Mouse (Mus musculus): ENCODE data around the gene Ezr. TPM values are rescaled to one million over a fixed set of nuclear protein-coding genes. Genes with fewer than 3 reads are reported as not detected.

Ezr gene
- total RNA-seq (2021), result 10 to 100 TPM; 49.2 to 53.6 TPM
- long read RNA-seq, transcript Ezr-201 (13 exons, 3,164 nt), result major isoform, 49 of 68 reads
- long read RNA-seq, partial matches to known transcripts, result 15 of 68 reads
- long read RNA-seq, other reads (novel, unspliced or antisense), result 4 of 68 reads

GRCm38 (mm10) chr17:6782611-6783005 is at the start of gene Ezr:
Ezr (minus strand) TSS chr17:6782784.
- peak; percentile 40 to 72 for DNase-seq (ENCODE audit: low spot score in 2 of 2)

- no peak for DNase-seq (ENCODE audit: low spot score in 2 of 2)
Measured at GRCm38 (mm10) chr17:6830004-6830592, 47.5 kb upstream of the Ezr start.

GRCm38 (mm10) chr17:6828531-6829150 is 46.1 kb upstream of the Ezr start:
- DNase-seq (ENCODE audit: low spot score in 2 of 2), result no peak

- DNase-seq (ENCODE audit: low spot score in 2 of 2), result peak; percentile 87 to 92
Measured at GRCm38 (mm10) chr17:6827740-6828461, 45.3 kb upstream of the Ezr start.

GRCm38 (mm10) chr17:6827159-6827733 is 44.7 kb upstream of the Ezr start:
- peak in 1 of 2 experiments; percentile 25 for DNase-seq (ENCODE audit: low spot score in 2 of 2)

GRCm38 (mm10) chr17:6816796-6817195 is 34.2 kb upstream of the Ezr start:
- DNase-seq (ENCODE audit: low spot score in 2 of 2), result no peak

- no peak for DNase-seq (ENCODE audit: low spot score in 2 of 2)
Measured at GRCm38 (mm10) chr17:6816151-6816550, 33.6 kb upstream of the Ezr start.

- DNase-seq (ENCODE audit: low spot score in 2 of 2), result no peak
Measured at GRCm38 (mm10) chr17:6814656-6815055, 32.1 kb upstream of the Ezr start.

GRCm38 (mm10) chr17:6812851-6813191 is 30.2 kb upstream of the Ezr start:
- DNase-seq (ENCODE audit: low spot score in 2 of 2), result no peak

GRCm38 (mm10) chr17:6811931-6812850 is 29.6 kb upstream of the Ezr start:
- DNase-seq (ENCODE audit: low spot score in 2 of 2), result no peak

GRCm38 (mm10) chr17:6809331-6809730 is 26.7 kb upstream of the Ezr start:
- no peak for DNase-seq (ENCODE audit: low spot score in 2 of 2)

GRCm38 (mm10) chr17:6808521-6809165 is 26.1 kb upstream of the Ezr start:
- peak in 1 of 2 experiments; percentile 44 for DNase-seq (ENCODE audit: low spot score in 2 of 2)

- no peak for DNase-seq (ENCODE audit: low spot score in 2 of 2)
Measured at GRCm38 (mm10) chr17:6807827-6808520, 25.4 kb upstream of the Ezr start.

- no peak for DNase-seq (ENCODE audit: low spot score in 2 of 2)
Measured at GRCm38 (mm10) chr17:6804853-6805543, 22.4 kb upstream of the Ezr start.

- no peak for DNase-seq (ENCODE audit: low spot score in 2 of 2)
Measured at GRCm38 (mm10) chr17:6804111-6804510, 21.5 kb upstream of the Ezr start.

- no peak for DNase-seq (ENCODE audit: low spot score in 2 of 2)
Measured at GRCm38 (mm10) chr17:6803614-6804013, 21.0 kb upstream of the Ezr start.

GRCm38 (mm10) chr17:6798392-6799061 is 15.9 kb upstream of the Ezr start:
- no peak for DNase-seq (ENCODE audit: low spot score in 2 of 2)

GRCm38 (mm10) chr17:6797471-6797870 is 14.9 kb upstream of the Ezr start:
- no peak for DNase-seq (ENCODE audit: low spot score in 2 of 2)
